Mouse (Mus musculus): ENCODE data around the gene Klhl33. TPM values are rescaled to one million over a fixed set of nuclear protein-coding genes. Genes with fewer than 3 reads are reported as not detected.
A peak's percentile ranks its signal among the peaks of the same experiment; 100 is the strongest.
"Not testable (repeated sequence)": the region's sequence is repeated elsewhere in the genome, so short reads cannot be mapped to it uniquely, and the experiment has no call there.

Klhl33 gene
- polyA plus RNA-seq, 1 experiment from 2014 or later: 0.08 TPM

- WGBS: 93% methylated on average over 3 of the region's 3 CpGs
- Histone ChIP-seq H3K9me3 (ENCODE audit: control insufficient read depth, low read length) (no peaks in the 10 kb centered on the region), H3K4me1 (ENCODE audit: control insufficient read depth, insufficient read depth, low read length) (no peaks in the 10 kb centered on the region), H3K36me3 (ENCODE audit: control insufficient read depth, insufficient read depth, low read length) (no peaks in the 10 kb centered on the region), H3K9ac (ENCODE audit: low read length) (no peak overlapping the region), H3K27ac (replicated peaks; ENCODE audit: low read depth, low read length) (no peak overlapping the region), H3K4me2 (ENCODE audit: low read depth, severe bottlenecking) (no peak overlapping the region), H3K27me3 (ENCODE audit: control insufficient read depth, insufficient read depth, low read length) (no peaks in the 10 kb centered on the region), H3K4me3 (ENCODE audit: low read depth, low read length) (no peak overlapping the region)
- DNase-seq (ENCODE audit: low spot score) (no peak), ATAC-seq (ENCODE audit: insufficient number of reproducible peaks, low FRiP score, low TSS enrichment, low read depth) (no peak)
Measured at GRCm38 (mm10) chr14:50875175-50875574, 22.1 kb downstream of the Klhl33 start.

GRCm38 (mm10) chr14:50871284-50871683 lies 26.0 kb downstream of the Klhl33 start:
- no peak overlapping the region for H3K9ac ChIP-seq (ENCODE audit: low read length)
- 93% methylated on average over 2 of the region's 2 CpGs for WGBS
- DNase-seq (ENCODE audit: low spot score) (no peak), ATAC-seq (ENCODE audit: insufficient number of reproducible peaks, low FRiP score, low TSS enrichment, low read depth) (no peak)
- H3K36me3 ChIP-seq (ENCODE audit: control insufficient read depth, insufficient read depth, low read length): no peaks in the 10 kb centered on the region
- H3K27me3 ChIP-seq (ENCODE audit: control insufficient read depth, insufficient read depth, low read length): no peaks in the 10 kb centered on the region
- H3K4me2 ChIP-seq (ENCODE audit: low read depth, severe bottlenecking): no peak overlapping the region
- H3K4me1 ChIP-seq (ENCODE audit: control insufficient read depth, insufficient read depth, low read length): no peaks in the 10 kb centered on the region
- H3K4me3 ChIP-seq (ENCODE audit: low read depth, low read length): no peak overlapping the region
- H3K27ac ChIP-seq (replicated peaks; ENCODE audit: low read depth, low read length): no peak overlapping the region
- H3K9me3 ChIP-seq (ENCODE audit: control insufficient read depth, low read length): no peaks in the 10 kb centered on the region

GRCm38 (mm10) chr14:50870805-50871143 lies 26.5 kb downstream of the Klhl33 start:
- Histone ChIP-seq H3K4me2 (ENCODE audit: low read depth, severe bottlenecking) (peak overlapping the region; percentile 59), H3K27me3 (ENCODE audit: control insufficient read depth, insufficient read depth, low read length) (no peaks in the 10 kb centered on the region), H3K9me3 (ENCODE audit: control insufficient read depth, low read length) (no peaks in the 10 kb centered on the region), H3K9ac (ENCODE audit: low read length) (no peak overlapping the region; the same call in 1 of the 2 replicates), H3K4me1 (ENCODE audit: control insufficient read depth, insufficient read depth, low read length) (no peaks in the 10 kb centered on the region), H3K27ac (replicated peaks; ENCODE audit: low read depth, low read length) (no peak overlapping the region), H3K4me3 (ENCODE audit: low read depth, low read length) (peak overlapping the region; percentile 46), H3K36me3 (ENCODE audit: control insufficient read depth, insufficient read depth, low read length) (no peaks in the 10 kb centered on the region)
- ATAC-seq (ENCODE audit: insufficient number of reproducible peaks, low FRiP score, low TSS enrichment, low read depth): peak; percentile 27; the same call in 1 of the 2 replicates
- 19% methylated on average over 5 of the region's 5 CpGs for WGBS
- DNase-seq (ENCODE audit: low spot score): no peak

GRCm38 (mm10) chr14:50869889-50870804 lies 27.2 kb downstream of the Klhl33 start, which contains the start of gene Tep1:
Gene Tep1, minus strand, starts transcription at chr14:50870560.
- 0 out of 2 replicates have a peak within 1 kb of the TSS, but pooled peaks have one; percentile 21 for H3K27ac ChIP-seq (replicated peaks; ENCODE audit: low read depth, low read length)
- ATAC-seq (ENCODE audit: insufficient number of reproducible peaks, low FRiP score, low TSS enrichment, low read depth): peak; percentile 86
- H3K4me2 ChIP-seq (ENCODE audit: low read depth, severe bottlenecking): peak within 1 kb of the TSS; percentile 59
- DNase-seq (ENCODE audit: low spot score): peak; percentile 81
- no peaks in the 10 kb centered on the region for H3K36me3 ChIP-seq (ENCODE audit: control insufficient read depth, insufficient read depth, low read length)
- WGBS: 7% methylated on average over 32 of the region's 32 CpGs
- no peaks in the 10 kb centered on the region for H3K4me1 ChIP-seq (ENCODE audit: control insufficient read depth, insufficient read depth, low read length)
- peak within 1 kb of the TSS; percentile 64 for H3K9ac ChIP-seq (ENCODE audit: low read length)
- no peaks in the 10 kb centered on the region for H3K9me3 ChIP-seq (ENCODE audit: control insufficient read depth, low read length)
- peak within 1 kb of the TSS; percentile 46 for H3K4me3 ChIP-seq (ENCODE audit: low read depth, low read length)
- no peaks in the 10 kb centered on the region for H3K27me3 ChIP-seq (ENCODE audit: control insufficient read depth, insufficient read depth, low read length)

- H3K4me3 ChIP-seq (ENCODE audit: low read depth, low read length): no peak overlapping the region
- H3K4me1 ChIP-seq (ENCODE audit: control insufficient read depth, insufficient read depth, low read length): no peaks in the 10 kb centered on the region
- WGBS: 86% methylated on average over 5 of the region's 5 CpGs
- no peak for ATAC-seq (ENCODE audit: insufficient number of reproducible peaks, low FRiP score, low TSS enrichment, low read depth)
- no peaks in the 10 kb centered on the region for H3K36me3 ChIP-seq (ENCODE audit: control insufficient read depth, insufficient read depth, low read length)
- no peak overlapping the region for H3K9ac ChIP-seq (ENCODE audit: low read length)
- H3K4me2 ChIP-seq (ENCODE audit: low read depth, severe bottlenecking): no peak overlapping the region
- H3K27me3 ChIP-seq (ENCODE audit: control insufficient read depth, insufficient read depth, low read length): no peaks in the 10 kb centered on the region
- H3K9me3 ChIP-seq (ENCODE audit: control insufficient read depth, low read length): no peaks in the 10 kb centered on the region
- DNase-seq (ENCODE audit: low spot score): no peak
- H3K27ac ChIP-seq (replicated peaks; ENCODE audit: low read depth, low read length): no peak overlapping the region
Measured at GRCm38 (mm10) chr14:50868656-50869055, 28.7 kb downstream of the Klhl33 start.

- 83% methylated on average over 4 of the region's 4 CpGs for WGBS
- no peaks in the 10 kb centered on the region for H3K27me3 ChIP-seq (ENCODE audit: control insufficient read depth, insufficient read depth, low read length)
- ATAC-seq (ENCODE audit: insufficient number of reproducible peaks, low FRiP score, low TSS enrichment, low read depth) (no peak), DNase-seq (ENCODE audit: low spot score) (no peak)
- H3K4me1 ChIP-seq (ENCODE audit: control insufficient read depth, insufficient read depth, low read length): no peaks in the 10 kb centered on the region
- H3K4me2 ChIP-seq (ENCODE audit: low read depth, severe bottlenecking): no peak overlapping the region
- H3K4me3 ChIP-seq (ENCODE audit: low read depth, low read length): no peak overlapping the region
- no peak overlapping the region for H3K9ac ChIP-seq (ENCODE audit: low read length)
- H3K27ac ChIP-seq (replicated peaks; ENCODE audit: low read depth, low read length): no peak overlapping the region
- H3K9me3 ChIP-seq (ENCODE audit: control insufficient read depth, low read length): no peaks in the 10 kb centered on the region
- no peaks in the 10 kb centered on the region for H3K36me3 ChIP-seq (ENCODE audit: control insufficient read depth, insufficient read depth, low read length)
Measured at GRCm38 (mm10) chr14:50868211-50868610, 29.1 kb downstream of the Klhl33 start.

- Histone ChIP-seq H3K9ac (ENCODE audit: low read length) (no peak overlapping the region), H3K27ac (replicated peaks; ENCODE audit: low read depth, low read length) (no peak overlapping the region), H3K4me2 (ENCODE audit: low read depth, severe bottlenecking) (no peak overlapping the region), H3K36me3 (ENCODE audit: control insufficient read depth, insufficient read depth, low read length) (no peaks in the 10 kb centered on the region), H3K4me1 (ENCODE audit: control insufficient read depth, insufficient read depth, low read length) (no peaks in the 10 kb centered on the region), H3K9me3 (ENCODE audit: control insufficient read depth, low read length) (no peaks in the 10 kb centered on the region), H3K4me3 (ENCODE audit: low read depth, low read length) (no peak overlapping the region), H3K27me3 (ENCODE audit: control insufficient read depth, insufficient read depth, low read length) (no peaks in the 10 kb centered on the region)
- ATAC-seq (ENCODE audit: insufficient number of reproducible peaks, low FRiP score, low TSS enrichment, low read depth) (no peak), DNase-seq (ENCODE audit: low spot score) (no peak)
- 95% methylated on average over 3 of the region's 3 CpGs for WGBS
Measured at GRCm38 (mm10) chr14:50866966-50867365, 30.3 kb downstream of the Klhl33 start.

- H3K27me3 ChIP-seq (ENCODE audit: control insufficient read depth, insufficient read depth, low read length); H3K36me3 ChIP-seq (ENCODE audit: control insufficient read depth, insufficient read depth, low read length); DNase-seq (ENCODE audit: low spot score); ATAC-seq (ENCODE audit: insufficient number of reproducible peaks, low FRiP score, low TSS enrichment, low read depth); H3K4me1 ChIP-seq (ENCODE audit: control insufficient read depth, insufficient read depth, low read length); H3K4me2 ChIP-seq (ENCODE audit: low read depth, severe bottlenecking); H3K27ac ChIP-seq (replicated peaks; ENCODE audit: low read depth, low read length); H3K9me3 ChIP-seq (ENCODE audit: control insufficient read depth, low read length); H3K9ac ChIP-seq (ENCODE audit: low read length); H3K4me3 ChIP-seq (ENCODE audit: low read depth, low read length): not testable (repeated sequence)
Measured at GRCm38 (mm10) chr14:50865005-50865404, 32.3 kb downstream of the Klhl33 start.
